Mouse (Mus musculus): ENCODE results near the gene Ptpn20.

GRCm38 (mm10) chr14:33634354-33634753 is 45.3 kb downstream of the Ptpn20 start:
- TF ChIP-seq POLR2A (IDR thresholded peaks at IDR 0.05; ENCODE audit: control insufficient read depth, low read depth, low read length), result no peak
- TF ChIP-seq CTCF (IDR thresholded peaks at IDR 0.05; ENCODE audit: control insufficient read depth, insufficient read depth, insufficient replicate concordance, low read depth, low read length), result no peak
